In the genomic region with DNA sequence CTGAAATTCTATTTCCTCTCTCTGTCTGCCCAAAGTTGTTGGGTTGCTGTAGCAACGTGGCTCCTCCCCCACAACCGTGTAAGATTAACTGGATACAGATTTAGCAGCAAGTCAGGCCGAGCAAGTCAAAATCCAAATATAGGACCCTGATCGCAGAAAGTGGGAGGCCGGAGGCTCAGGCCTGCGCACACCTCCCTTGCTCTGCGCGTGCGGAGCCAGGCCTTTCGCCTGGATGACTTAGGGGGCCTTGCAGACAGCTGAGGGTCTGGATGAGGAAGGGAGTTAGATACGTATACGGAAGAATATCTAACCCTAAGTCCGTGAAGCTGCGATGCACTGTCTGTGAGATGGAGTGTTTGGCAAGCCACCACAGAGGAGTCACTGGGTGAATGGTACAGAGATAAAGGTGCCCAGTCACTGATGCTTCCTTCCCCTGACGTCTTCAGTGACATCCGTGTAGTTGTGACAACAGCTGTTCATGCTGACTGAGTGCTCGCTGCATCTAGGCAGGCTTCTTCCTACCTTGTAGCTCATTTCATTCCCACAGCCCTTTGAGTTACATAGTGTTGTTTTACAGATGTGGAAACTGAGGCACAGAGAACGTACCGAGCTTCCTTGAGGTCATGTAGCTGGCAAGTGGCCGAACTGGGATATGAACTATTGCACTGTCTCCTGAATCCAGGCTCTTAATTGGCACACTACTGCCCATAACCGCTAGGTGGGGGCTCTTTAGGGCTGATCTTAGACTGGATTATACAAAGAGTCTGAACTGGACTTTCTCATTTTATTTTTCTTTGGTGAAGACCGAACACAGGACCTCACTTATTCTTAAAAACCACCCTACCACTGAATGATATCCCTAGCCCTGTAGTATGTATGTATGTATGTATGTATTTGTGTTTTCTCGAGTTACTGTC, we compare ENCODE assay signal across 8 mouse cellular contexts. TPM values are rescaled to one million over a fixed set of nuclear protein-coding genes. Genes with fewer than 3 reads are reported as not detected.
A peak's percentile ranks its signal among the peaks of the same experiment; 100 is the strongest.
DNase-seq lines count a peak whose midpoint lies in the region; ATAC-seq and TF ChIP-seq lines count a peak whose summit lies in the region.

No protein-coding gene starts in this region.

- no peaks in the 10 kb centered on the region for H3K9me3 ChIP-seq in hindbrain, embryonic 12.5 days (replicated peaks)
- no peaks in the 10 kb centered on the region for H3K9me3 ChIP-seq in midbrain, embryonic 10.5 days (replicated peaks)

- TF ChIP-seq CTCF in brain, embryonic 14.5 days (IDR thresholded peaks at IDR 0.05; ENCODE audit: borderline replicate concordance, extremely low read depth, insufficient read depth, insufficient read length), result no peak

- peaks cover 16% of the 10 kb centered on the region for H3K4me1 ChIP-seq in hindbrain, embryonic 12.5 days
- peaks cover 20% of the 10 kb centered on the region for H3K4me1 ChIP-seq in midbrain, embryonic 10.5 days

- 70% methylated on average over 23 of the region's 23 CpGs for WGBS in hindbrain, embryonic 12.5 days
- 75% methylated on average over 23 of the region's 23 CpGs for WGBS in midbrain, embryonic 10.5 days

- no peak overlapping the region for H3K4me2 ChIP-seq in hindbrain, embryonic 12.5 days (replicated peaks)

- H3K9ac ChIP-seq in hindbrain, embryonic 12.5 days, result no peak overlapping the region

- H3K36me3 ChIP-seq in hindbrain, embryonic 12.5 days, result no peaks in the 10 kb centered on the region
- H3K36me3 ChIP-seq in midbrain, embryonic 10.5 days, result no peaks in the 10 kb centered on the region

- TF ChIP-seq POLR2A in brain, embryonic 14.5 days (IDR thresholded peaks at IDR 0.05; ENCODE audit: borderline replicate concordance, extremely low read depth, insufficient read depth, insufficient read length, poor library complexity, severe bottlenecking), result no peak

- DNase-seq in 3134 (ENCODE audit: extremely low read depth, insufficient read length, low spot score), result peak; percentile 15
- DNase-seq in brain, embryonic 14.5 days (ENCODE audit: low read depth), result peak; percentile 82
- DNase-seq in gastrocnemius, adult 18-20 months (ENCODE audit: low spot score), result peak; percentile 83
- DNase-seq in layer of hippocampus, postnatal 36 days, result peak; percentile 43 to 46
- peak; percentile 68 for DNase-seq in midbrain, embryonic 10.5 days (ENCODE audit: low spot score)
- peak; percentile 77 for DNase-seq in telencephalon, adult 2 months (ENCODE audit: low read depth, low spot score)

- no peaks in the 10 kb centered on the region for H3K27me3 ChIP-seq in hindbrain, embryonic 12.5 days
- H3K27me3 ChIP-seq in midbrain, embryonic 10.5 days (ENCODE audit: low read depth, poor library complexity, severe bottlenecking), result no peaks in the 10 kb centered on the region

- no peak overlapping the region for H3K4me3 ChIP-seq in hindbrain, embryonic 12.5 days
- H3K4me3 ChIP-seq in midbrain, embryonic 10.5 days, result peak overlapping the region; percentile 16; the same call in 1 of the 2 replicates

- 0 out of 2 replicates have a peak overlapping the region, but pooled peaks have one; percentile 14 for H3K27ac ChIP-seq in hindbrain, embryonic 12.5 days
- H3K27ac ChIP-seq in midbrain, embryonic 10.5 days (replicated peaks), result peak overlapping the region; percentile 79

- peak; percentile 41 for ATAC-seq in hindbrain, embryonic 12.5 days (ENCODE audit: low FRiP score)
- ATAC-seq in activated CD4-positive, CD25-positive, alpha-beta regulatory T cell, adult 4 months, result no peak

RNA-seq across cellular contexts. Expression of gene Samd4, which starts 59.5 kb away (rescaled TPM):
- polyA plus RNA-seq in brain, embryonic 14.5 days (2012; rRNA removed), result 5.8 and 7.8 TPM in 2 replicates
- 10 to 100 TPM; 54.5 to 72.9 TPM for total RNA-seq in gastrocnemius, adult 18-20 months (2021)
- 6.7 and 7.0 TPM in 2 replicates for polyA plus RNA-seq in hindbrain, embryonic 12.5 days (2016; fragmentation: Nextera tagmentation; extraction: Ambion mirVana)
- total RNA-seq in layer of hippocampus, postnatal 36 days (2021), result 10 to 100 TPM; 11.3 to 13.0 TPM
- polyA plus RNA-seq in midbrain, embryonic 10.5 days (2016; fragmentation: Nextera tagmentation; extraction: Ambion mirVana), result 3.3 and 3.8 TPM in 2 replicates
- polyA plus RNA-seq in activated CD4-positive, CD25-positive, alpha-beta regulatory T cell, adult 4 months (2017; shearing (Covaris generic)), result under 1 TPM in 1 of 2 experiments, not detected in 1; 0.07 TPM

Comparison
In these comparisons a context has a peak if more than half of its experiments do, and no peak if none do; other contexts are left out.
1. DNase-seq: peak in every context shown above with its lines; median percentile 83 in gastrocnemius, adult 18-20 months; 82 in brain, embryonic 14.5 days; 77 in telencephalon, adult 2 months; 68 in midbrain, embryonic 10.5 days; 44 in layer of hippocampus, postnatal 36 days; 15 in 3134.